Mouse (Mus musculus): ENCODE results near the gene Mcoln2.

The Mcoln2 gene

GRCm38 (mm10) chr3:146149156-146150057, at the start of gene Mcoln2:
Gene Mcoln2, plus strand, starts transcription at chr3:146149833.
- no peak for DNase-seq (ENCODE audit: low read depth, low spot score)

DNA sequence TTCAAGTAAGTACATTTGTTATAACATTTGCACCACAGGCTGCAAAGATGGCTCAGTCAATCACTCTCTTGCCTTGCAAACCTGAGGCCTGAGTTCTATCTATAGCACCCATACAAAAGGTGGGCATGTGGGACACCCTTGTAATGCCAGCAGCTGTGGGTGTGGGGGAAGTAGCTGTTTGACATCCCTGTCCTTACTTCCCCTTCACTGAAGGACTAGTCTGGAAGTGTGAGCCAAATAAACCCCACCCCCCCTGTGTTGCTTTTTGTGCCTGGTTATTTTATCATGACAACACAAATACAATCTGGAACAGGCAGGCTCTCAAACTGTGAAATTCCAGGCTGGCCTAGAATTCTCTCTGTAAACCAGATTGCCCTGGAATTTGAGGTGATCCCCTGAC, 49.7 kb upstream of the Mcoln2 start:
- DNase-seq (ENCODE audit: low read depth, low spot score): no peak

DNA sequence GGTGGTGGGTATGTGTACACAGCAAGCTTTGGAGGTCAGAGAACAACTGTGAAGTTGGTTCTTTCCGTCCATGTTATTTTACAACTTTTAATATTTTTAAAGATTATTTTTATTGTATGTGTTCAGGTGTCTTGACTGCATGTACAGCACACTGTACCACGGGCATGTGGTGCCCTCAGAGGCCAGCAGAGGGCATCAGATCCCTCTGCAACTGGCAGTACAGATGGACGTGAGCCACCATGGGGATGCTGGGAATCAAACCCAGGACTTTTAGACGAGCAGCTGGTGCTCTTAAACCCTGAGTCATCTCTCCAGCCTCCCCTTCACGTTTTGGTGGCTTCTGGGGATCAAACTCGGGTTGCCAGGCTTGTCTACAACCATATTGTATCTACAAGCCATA, 47.6 kb upstream of the Mcoln2 start:
- DNase-seq (ENCODE audit: low read depth, low spot score): no peak

- DNase-seq (ENCODE audit: low read depth, low spot score): peak; percentile 27
Observed at GRCm38 (mm10) chr3:146107116-146107849, 42.4 kb upstream of the Mcoln2 start.

- peak; percentile 80 for DNase-seq (ENCODE audit: low read depth, low spot score)
Observed at GRCm38 (mm10) chr3:146107921-146108571, 41.6 kb upstream of the Mcoln2 start, which contains the start of gene Wdr63. Gene Wdr63, minus strand, starts transcription at chr3:146108130.

GRCm38 (mm10) chr3:146108945-146109344, 40.7 kb upstream of the Mcoln2 start:
- no peak for DNase-seq (ENCODE audit: low read depth, low spot score)

- DNase-seq (ENCODE audit: low read depth, low spot score): no peak
Observed at GRCm38 (mm10) chr3:146110358-146110757, 39.3 kb upstream of the Mcoln2 start.

DNA sequence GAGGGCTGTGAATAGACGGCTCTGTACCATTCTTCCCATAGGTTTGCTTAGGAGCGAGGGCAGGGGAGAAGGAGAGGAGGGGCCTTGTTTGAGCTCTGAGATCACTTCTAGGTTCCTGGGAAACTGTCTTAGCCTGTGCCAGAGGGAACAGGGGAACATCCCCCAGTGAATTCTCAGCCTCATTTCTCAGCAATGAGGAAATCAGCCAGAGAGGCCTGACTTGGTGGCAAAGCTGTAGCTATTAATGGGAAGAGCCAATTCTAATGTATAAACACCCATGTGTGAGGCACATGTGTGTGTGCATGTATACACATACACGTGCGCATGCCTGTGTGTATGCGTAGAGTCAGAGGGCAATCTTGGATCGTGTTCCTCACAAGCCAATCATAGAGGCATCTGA, 38.7 kb upstream of the Mcoln2 start:
- DNase-seq (ENCODE audit: low read depth, low spot score): no peak

DNA sequence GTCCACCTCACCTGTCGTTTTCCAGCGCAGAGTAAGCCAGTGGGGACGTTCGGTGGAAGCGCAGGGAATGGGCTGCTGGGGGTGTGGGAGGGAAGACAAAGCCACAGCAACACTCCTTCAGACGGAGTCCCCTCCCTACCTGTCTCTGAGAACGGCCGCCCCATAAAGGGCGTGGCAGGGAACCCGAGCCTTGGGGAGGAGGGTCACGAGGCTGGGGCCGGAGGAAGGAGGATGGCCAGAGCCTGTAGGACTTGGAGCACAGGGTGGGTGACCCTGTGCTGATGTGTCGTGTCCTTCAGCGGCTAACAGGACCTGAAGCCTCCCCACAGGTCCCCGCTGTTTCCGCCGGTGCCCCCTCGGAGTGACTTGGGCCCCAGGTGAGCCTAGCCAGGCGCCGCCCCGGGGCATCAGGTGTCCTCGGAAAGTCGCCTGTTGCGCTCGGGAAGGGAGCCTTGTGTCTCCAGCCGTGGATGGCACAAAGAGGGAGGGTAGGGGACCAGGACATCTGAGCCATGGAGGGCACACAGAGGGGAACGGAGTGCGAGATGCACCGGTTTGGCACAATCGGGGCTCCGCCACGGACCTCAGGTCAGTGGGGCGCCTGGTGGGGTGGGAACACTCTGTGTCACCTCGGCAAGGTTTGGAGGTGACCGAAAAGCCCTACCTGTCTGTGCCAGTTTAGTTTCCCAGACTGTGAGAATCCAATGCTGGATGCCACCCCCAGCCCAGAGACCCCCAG, 32.2 kb upstream of the Mcoln2 start, which contains the start of gene Mcoln3:
TSS of gene Mcoln3 (plus strand) at position 193 of the 739 bp plus-strand sequence.
- DNase-seq (ENCODE audit: low read depth, low spot score): no peak

- no peak for DNase-seq (ENCODE audit: low read depth, low spot score)
Observed at GRCm38 (mm10) chr3:146117997-146118457, 31.6 kb upstream of the Mcoln2 start.

GRCm38 (mm10) chr3:146121310-146122124, 28.1 kb upstream of the Mcoln2 start:
- DNase-seq (ENCODE audit: low read depth, low spot score): peak; percentile 26

- no peak for DNase-seq (ENCODE audit: low read depth, low spot score)
Observed at GRCm38 (mm10) chr3:146122125-146122420, 27.6 kb upstream of the Mcoln2 start.

GRCm38 (mm10) chr3:146122807-146123463, 26.7 kb upstream of the Mcoln2 start:
- no peak for DNase-seq (ENCODE audit: low read depth, low spot score)

- no peak for DNase-seq (ENCODE audit: low read depth, low spot score)
Observed at GRCm38 (mm10) chr3:146123464-146123825, 26.2 kb upstream of the Mcoln2 start.

GRCm38 (mm10) chr3:146127205-146127604, 22.4 kb upstream of the Mcoln2 start:
- DNase-seq (ENCODE audit: low read depth, low spot score): no peak

- DNase-seq (ENCODE audit: low read depth, low spot score): no peak
Observed at GRCm38 (mm10) chr3:146134834-146135233, 14.8 kb upstream of the Mcoln2 start.

DNA sequence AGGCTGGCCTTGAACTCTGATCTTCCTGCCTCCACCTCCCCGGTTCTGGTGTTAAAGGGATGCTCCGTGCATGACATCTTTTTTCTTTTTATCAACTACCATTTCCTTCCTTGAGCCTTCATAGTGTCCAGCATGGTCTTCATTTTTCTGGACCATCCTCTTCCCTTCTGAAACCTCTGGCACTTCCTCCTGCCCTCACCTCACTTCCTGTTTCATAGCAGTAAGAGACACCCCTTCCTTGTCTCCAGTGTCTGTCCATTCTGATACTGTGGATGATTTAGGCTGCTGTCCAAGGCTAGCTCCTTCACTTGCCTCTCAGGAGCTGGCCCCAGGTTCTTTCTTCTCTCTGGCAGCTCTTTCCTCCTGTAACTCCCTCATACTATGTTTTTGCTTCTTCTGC, 14.2 kb upstream of the Mcoln2 start:
- no peak for DNase-seq (ENCODE audit: low read depth, low spot score)

GRCm38 (mm10) chr3:146136422-146136821, 13.2 kb upstream of the Mcoln2 start:
- no peak for DNase-seq (ENCODE audit: low read depth, low spot score)

GRCm38 (mm10) chr3:146140276-146140675, 9.4 kb upstream of the Mcoln2 start:
- DNase-seq (ENCODE audit: low read depth, low spot score): no peak

- DNase-seq (ENCODE audit: low read depth, low spot score): no peak
Observed at GRCm38 (mm10) chr3:146142523-146142922, 7.1 kb upstream of the Mcoln2 start.

Measured in embryo, embryonic 11.5 days (tissue).